Mouse (Mus musculus) retina, postnatal 7 days (tissue): Measurements from ENCODE around the gene Ndst2.
A peak's percentile ranks its signal among the peaks of the same experiment; 100 is the strongest.

Experiments
- DNase-seq: peaks from one replicate; pipeline ENCODE4 v3.0.0-alpha.2; 2012; ENCODE audit warnings: low read depth, low spot score

Gene Ndst2

GRCm38 (mm10) chr14:20733952-20734774 lies at the start of gene Ndst2:
Gene Ndst2 (minus strand): TSS chr14:20734562.
- peak; percentile 80 for DNase-seq

- DNase-seq, result no peak
Measured at GRCm38 (mm10) chr14:20783526-20783925, 49.2 kb upstream of the Ndst2 start.

- no peak for DNase-seq
Measured at GRCm38 (mm10) chr14:20782860-20783259, 48.5 kb upstream of the Ndst2 start.

- no peak for DNase-seq
Measured at GRCm38 (mm10) chr14:20780217-20780616, 45.9 kb upstream of the Ndst2 start.

- DNase-seq, result no peak
Measured at GRCm38 (mm10) chr14:20778496-20778895, 44.1 kb upstream of the Ndst2 start.

GRCm38 (mm10) chr14:20775661-20776060 lies 41.3 kb upstream of the Ndst2 start:
- DNase-seq, result no peak

GRCm38 (mm10) chr14:20773410-20773809 lies 39.0 kb upstream of the Ndst2 start:
- DNase-seq, result no peak

GRCm38 (mm10) chr14:20772808-20773207 lies 38.4 kb upstream of the Ndst2 start:
- no peak for DNase-seq

GRCm38 (mm10) chr14:20771941-20772340 lies 37.6 kb upstream of the Ndst2 start:
- no peak for DNase-seq

GRCm38 (mm10) chr14:20768581-20768980 lies 34.2 kb upstream of the Ndst2 start:
- no peak for DNase-seq

- DNase-seq, result no peak
Measured at GRCm38 (mm10) chr14:20767936-20768335, 33.6 kb upstream of the Ndst2 start.

- DNase-seq, result peak; percentile 73
Measured at GRCm38 (mm10) chr14:20765642-20766258, 31.4 kb upstream of the Ndst2 start.

- no peak for DNase-seq
Measured at GRCm38 (mm10) chr14:20764942-20765341, 30.6 kb upstream of the Ndst2 start.

- no peak for DNase-seq
Measured at GRCm38 (mm10) chr14:20758768-20759435, 24.5 kb upstream of the Ndst2 start.

- no peak for DNase-seq
Measured at GRCm38 (mm10) chr14:20757370-20757907, 23.1 kb upstream of the Ndst2 start.

- DNase-seq, result no peak
Measured at GRCm38 (mm10) chr14:20753792-20754191, 19.4 kb upstream of the Ndst2 start.

- no peak for DNase-seq
Measured at GRCm38 (mm10) chr14:20750503-20750902, 16.1 kb upstream of the Ndst2 start.

GRCm38 (mm10) chr14:20749494-20750051 lies 15.2 kb upstream of the Ndst2 start:
- no peak for DNase-seq

- DNase-seq, result no peak
Measured at GRCm38 (mm10) chr14:20748388-20748787, 14.0 kb upstream of the Ndst2 start.

- DNase-seq, result no peak
Measured at GRCm38 (mm10) chr14:20746935-20747334, 12.6 kb upstream of the Ndst2 start.

- DNase-seq, result no peak
Measured at GRCm38 (mm10) chr14:20743614-20744013, 9.3 kb upstream of the Ndst2 start.

GRCm38 (mm10) chr14:20741301-20741700 lies 6.9 kb upstream of the Ndst2 start:
- no peak for DNase-seq
